Mouse (Mus musculus): ENCODE results near the gene Cyp19a1. TPM values are rescaled to one million over a fixed set of nuclear protein-coding genes. Genes with fewer than 3 reads are reported as not detected.

Cyp19a1 gene
- total RNA-seq, 2 experiments from 2014 or later = 1.1 TPM; not detected in 1

DNA sequence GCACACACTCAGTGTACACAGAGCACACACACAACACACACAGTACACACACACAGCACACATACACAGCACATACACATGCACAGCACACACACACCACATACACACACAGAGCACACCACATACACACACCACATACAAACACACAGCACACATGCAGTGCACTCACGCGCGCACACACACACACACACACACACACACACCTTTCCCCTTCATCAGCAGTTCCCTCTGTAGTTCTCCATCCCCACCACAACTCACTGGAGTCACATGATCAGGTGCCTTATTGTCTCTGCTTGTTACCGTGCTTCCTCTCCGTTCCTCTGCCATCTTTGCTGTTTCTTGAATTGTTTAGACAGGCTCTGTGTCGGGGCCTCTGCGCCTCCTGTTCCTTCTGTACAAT, 85.4 kb downstream of the Cyp19a1 start:
- intact Hi-C loops (cut with DNase I) = loop anchor here (5.0 kb wide), 1 partner anchor 140 kb away; no protein-coding TSS in a partner anchor
- DNase-seq (ENCODE audit: low spot score in 2 of 2) = no peak

GRCm38 (mm10) chr9:54181330-54181729, 86.6 kb downstream of the Cyp19a1 start:
- DNase-seq (ENCODE audit: low spot score in 2 of 2) = peak; percentile 68 to 80

DNA sequence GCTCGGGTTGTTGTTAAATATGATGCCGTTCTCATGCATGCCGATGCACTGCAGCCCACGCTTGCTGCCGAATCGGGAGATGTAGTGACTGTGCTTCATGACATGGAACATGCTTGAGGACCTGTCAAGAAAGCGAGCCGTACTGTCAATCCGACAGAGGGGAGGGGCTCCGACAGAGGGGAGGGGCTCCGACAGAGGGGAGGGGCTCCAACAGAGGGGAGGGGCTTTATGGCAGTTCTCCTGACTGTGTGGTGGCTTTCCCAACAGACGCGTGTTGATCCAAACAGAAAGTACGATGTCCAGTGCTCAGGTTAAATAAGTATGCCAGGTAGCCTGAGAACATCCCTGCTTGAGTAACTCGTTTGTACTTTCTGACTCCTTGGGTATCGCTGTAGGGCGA, 87.7 kb downstream of the Cyp19a1 start:
- no peak for DNase-seq (ENCODE audit: low spot score in 2 of 2)
- intact Hi-C loops (cut with DNase I) = loop anchor here (2.0 to 5.0 kb wide), 2 partner anchors 142 to 157 kb away; no protein-coding TSS in a partner anchor

More at GRCm38 (mm10) chr9:54181330-54181729, 86.6 kb downstream of the Cyp19a1 start:
- intact Hi-C loops (cut with DNase I) = loop anchor here (2.0 to 5.0 kb wide), 2 partner anchors 141 to 155 kb away; no protein-coding TSS in a partner anchor

DNA sequence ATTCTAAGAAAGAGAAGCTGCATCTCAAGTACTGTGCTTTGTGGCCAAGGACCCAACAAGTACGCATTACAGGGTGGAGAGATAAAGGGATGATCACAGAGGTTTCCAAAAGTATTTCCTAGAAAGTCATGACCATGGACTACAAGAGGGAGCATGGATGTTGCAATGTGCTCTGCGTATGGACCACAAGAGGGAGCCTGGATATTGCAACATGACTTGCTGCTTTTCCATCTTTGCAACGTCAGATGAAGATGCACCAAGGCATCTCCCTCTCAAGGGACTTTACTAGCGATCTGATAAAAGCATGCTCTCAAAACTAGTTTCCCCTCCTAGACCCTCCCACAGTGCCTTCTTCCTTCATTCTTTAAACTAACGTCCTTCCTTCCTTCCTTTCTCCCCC, 98.4 kb downstream of the Cyp19a1 start:
- intact Hi-C loops (cut with DNase I) = no loop called here
- peak; percentile 52 to 62 for DNase-seq (ENCODE audit: low spot score in 2 of 2)

GRCm38 (mm10) chr9:54168425-54168824, 99.5 kb downstream of the Cyp19a1 start:
- intact Hi-C loops (cut with DNase I) = no loop called here
- DNase-seq (ENCODE audit: low spot score in 2 of 2) = no peak

DNA sequence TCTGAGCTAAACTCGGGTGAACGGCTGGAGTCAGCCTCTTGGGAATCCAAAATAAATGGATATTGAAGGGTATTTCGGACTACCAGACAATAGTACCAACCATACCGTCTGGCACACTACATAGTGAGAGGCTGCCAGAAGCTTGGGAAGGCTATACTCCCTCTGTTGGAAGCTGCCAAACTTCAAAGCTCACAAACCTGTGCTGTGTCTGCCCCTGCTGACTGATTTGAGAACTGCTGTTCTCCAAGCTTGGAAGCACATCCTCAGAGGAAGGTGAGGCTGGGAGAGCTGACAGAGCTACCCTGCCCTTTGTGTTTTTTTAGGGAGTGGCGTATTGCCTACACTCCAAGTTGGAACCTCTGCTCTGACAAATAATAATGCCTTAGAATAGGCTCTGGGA, 104.8 kb downstream of the Cyp19a1 start:
- DNase-seq (ENCODE audit: low spot score in 2 of 2) = peak in 1 of 2 experiments; percentile 25
- intact Hi-C loops (cut with DNase I) = no loop called here

- no peak for DNase-seq (ENCODE audit: low spot score in 2 of 2)
- intact Hi-C loops (cut with DNase I) = no loop called here
Observed at GRCm38 (mm10) chr9:54153679-54154078, 114.2 kb downstream of the Cyp19a1 start.

GRCm38 (mm10) chr9:54139191-54139590, 128.7 kb downstream of the Cyp19a1 start:
- intact Hi-C loops (cut with DNase I) = no loop called here
- DNase-seq (ENCODE audit: low spot score in 2 of 2) = no peak

Other genes with a start within 250 kb of the Cyp19a1 start
- gene Tnfaip8l3, start 199.7 kb downstream of the Cyp19a1 start, total RNA-seq (2021) = 1 to 10 TPM; 5.1 to 6.5 TPM
- gene Gldn, start 18.4 kb upstream of the Cyp19a1 start, total RNA-seq (2021) = under 1 TPM; 0.33 to 0.97 TPM
- 100 to 1,000 TPM; 197 to 206 TPM for gene Dmxl2, start 233.5 kb upstream of the Cyp19a1 start, total RNA-seq (2021)